Mouse (Mus musculus) megakaryocyte, embryonic 14.5 days (primary cell): ENCODE results near the gene Gm11549.

Source experiments
- FLI1 ChIP-seq: IDR thresholded peaks from 2 replicates; pipeline ENCODE4 v1.6.1; 2012; ENCODE audit warnings: low read length, inconsistent platforms, mixed read lengths
- GATA1 ChIP-seq: IDR thresholded peaks from 3 replicates; pipeline ENCODE4 v1.6.1; 2012; ENCODE audit warnings: mixed read lengths, low read length, inconsistent platforms, borderline replicate concordance

DNA sequence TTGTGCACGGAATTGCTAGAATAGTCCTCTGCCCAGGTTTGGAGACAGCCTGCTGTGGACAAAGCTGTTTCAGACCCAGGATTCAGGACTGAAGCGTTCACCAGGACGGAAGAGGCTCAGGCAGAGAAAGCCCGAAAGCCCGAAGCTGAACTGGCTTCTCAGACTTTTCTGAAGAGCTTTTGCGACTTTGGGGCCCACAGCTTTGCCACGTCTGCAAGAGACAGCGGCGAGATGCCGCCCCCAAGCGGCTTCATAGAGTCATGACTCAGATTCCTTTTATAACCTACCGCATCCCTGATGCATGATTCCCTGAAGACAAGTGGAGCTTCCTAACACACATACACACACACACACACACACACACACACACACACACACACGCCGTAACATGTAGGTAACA is 24.9 kb downstream of the Gm11549 start:
- TF ChIP-seq GATA1 (no peak), FLI1 (no peak)
